12 mouse cellular contexts compared by ENCODE assay signal in the genomic region with DNA sequence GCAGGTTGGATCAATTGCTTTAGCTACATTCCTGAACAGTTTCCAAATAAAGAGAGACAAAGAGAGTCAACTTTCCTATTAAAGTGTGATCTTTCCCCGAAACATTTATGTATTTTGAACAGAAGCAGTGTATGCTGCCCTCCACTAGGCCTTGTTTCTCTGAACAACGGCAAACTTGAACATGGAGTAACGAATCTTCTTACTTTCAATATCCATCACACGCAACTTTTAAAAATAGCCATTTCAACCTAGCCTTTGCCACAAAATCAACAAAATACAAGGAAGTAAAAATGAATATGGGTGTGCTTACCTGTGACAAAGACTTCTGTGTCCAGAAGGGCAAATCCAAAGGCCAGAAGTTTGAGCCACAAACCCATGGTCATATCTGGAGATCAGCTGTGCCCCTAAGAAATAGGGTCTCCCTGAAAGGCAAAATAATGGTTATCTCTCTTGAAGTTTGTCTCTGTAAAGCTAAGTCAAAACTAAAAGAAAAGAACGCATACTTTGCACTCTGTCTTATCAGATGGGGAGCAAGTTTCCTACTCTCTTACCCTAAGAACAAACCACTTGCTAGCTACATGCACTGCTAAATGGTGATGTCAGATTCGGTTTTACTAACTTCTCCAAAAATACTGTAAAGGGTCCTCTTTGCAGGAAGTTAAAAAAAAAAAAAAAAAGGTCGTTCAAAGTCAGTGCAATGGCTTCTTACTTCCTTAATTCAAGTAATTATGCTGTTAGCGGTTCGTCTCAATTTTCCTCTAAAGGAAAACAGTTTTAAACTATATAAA. TPM values are rescaled to one million over a fixed set of nuclear protein-coding genes. Genes with fewer than 3 reads are reported as not detected.
DNase-seq lines count a peak whose midpoint lies in the region; ATAC-seq and TF ChIP-seq lines count a peak whose summit lies in the region.
"Had no signal": no experiment of that assay in that cellular context is flagged by ENCODE, and none has a peak within 500 bp of the region (broad histone marks: within the 10 kb centered on the region; RNA-seq: fewer than 3 reads in every experiment).

No protein-coding gene starts in this region.

- no peak for TF ChIP-seq POLR2A in thymus, adult 2 months (IDR thresholded peaks at IDR 0.05; ENCODE audit: control insufficient read depth, extremely low read depth, insufficient read depth, low read length, poor library complexity)
- TF ChIP-seq POLR2A in bone marrow macrophage, adult 2 months (IDR thresholded peaks at IDR 0.05; ENCODE audit: borderline replicate concordance, low read depth, low read length) = no peak

- no peak for DNase-seq in thymus, adult 2 months
- DNase-seq in thymus, adult 18-20 months = no peak
- peak; percentile 23 for DNase-seq in telencephalon, adult 2 months (ENCODE audit: low read depth, low spot score)
- DNase-seq in hindbrain, embryonic 11.5 days (ENCODE audit: low spot score) = no peak
- DNase-seq: embryo, embryonic 11 days; heart, adult 11 months; lung, embryonic 14.5 days; retina, postnatal 1 day had no signal

- 0 out of 2 replicates have a peak overlapping the region, but pooled peaks have one; percentile 7 for H3K4me2 ChIP-seq in liver, embryonic 16.5 days (ENCODE audit: low read depth, low read length)
- H3K4me2 ChIP-seq in hindbrain, embryonic 11.5 days (replicated peaks; ENCODE audit: low read depth, low read length) = no peak overlapping the region
- H3K4me2 ChIP-seq in forebrain, embryonic 13.5 days = no peak overlapping the region
- H3K4me2 ChIP-seq: lung, embryonic 14.5 days had no signal

- peaks cover 13% of the 10 kb centered on the region; the same call in 1 of the 2 replicates for H3K36me3 ChIP-seq in thymus, adult 2 months (ENCODE audit: control insufficient read depth, insufficient read depth, low read length)
- H3K36me3 ChIP-seq in liver, embryonic 16.5 days (ENCODE audit: control insufficient read depth, insufficient read depth) = no peaks in the 10 kb centered on the region
- no peaks in the 10 kb centered on the region for H3K36me3 ChIP-seq in hindbrain, embryonic 11.5 days (ENCODE audit: control insufficient read depth, insufficient read depth, low read length)
- H3K36me3 ChIP-seq in forebrain, embryonic 13.5 days (ENCODE audit: poor library complexity, severe bottlenecking) = no peaks in the 10 kb centered on the region
- H3K36me3 ChIP-seq: forebrain, embryonic 10.5 days had no signal

- H3K27me3 ChIP-seq in thymus, adult 2 months (ENCODE audit: control insufficient read depth, insufficient read depth, low read length) = no peaks in the 10 kb centered on the region
- H3K27me3 ChIP-seq in liver, embryonic 16.5 days (ENCODE audit: control insufficient read depth, insufficient read depth, low read depth, low read length) = no peaks in the 10 kb centered on the region
- H3K27me3 ChIP-seq in hindbrain, embryonic 11.5 days (ENCODE audit: control insufficient read depth, insufficient read depth, low read length) = no peaks in the 10 kb centered on the region
- no peaks in the 10 kb centered on the region for H3K27me3 ChIP-seq in forebrain, embryonic 13.5 days

- TF ChIP-seq CTCF in thymus, adult 2 months (IDR thresholded peaks at IDR 0.05; ENCODE audit: borderline replicate concordance, control insufficient read depth, extremely low read depth, insufficient read depth, low read length, poor library complexity) = no peak
- no peak for TF ChIP-seq CTCF in bone marrow macrophage, adult 2 months (IDR thresholded peaks at IDR 0.05; ENCODE audit: low read depth, low read length)

- H3K4me3 ChIP-seq in thymus, adult 2 months (ENCODE audit: control insufficient read depth, insufficient read depth, low read length) = peak overlapping the region; percentile 15; the same call in 1 of the 2 replicates
- H3K4me3 ChIP-seq in bone marrow macrophage, adult 2 months (ENCODE audit: insufficient read depth, low read length) = peak overlapping the region; percentile 86
- peak overlapping the region; percentile 38 for H3K4me3 ChIP-seq in liver, embryonic 16.5 days (ENCODE audit: low read depth, low read length)
- no peak overlapping the region for H3K4me3 ChIP-seq in hindbrain, embryonic 11.5 days (ENCODE audit: low read depth, low read length)
- H3K4me3 ChIP-seq in forebrain, embryonic 13.5 days = no peak overlapping the region
- H3K4me3 ChIP-seq: forebrain, embryonic 10.5 days had no signal

- 2% methylated on average over 9 of the region's 9 CpGs for WGBS in thymus, adult 2 months
- 18% methylated on average over 9 of the region's 9 CpGs for WGBS in liver, embryonic 16.5 days (ENCODE audit: insufficient replicate concordance)
- WGBS in hindbrain, embryonic 11.5 days = 86% methylated on average over 9 of the region's 9 CpGs
- WGBS in forebrain, embryonic 13.5 days = 92% methylated on average over 9 of the region's 9 CpGs

- H3K4me1 ChIP-seq in thymus, adult 2 months (replicated peaks; ENCODE audit: control insufficient read depth, insufficient read depth, low read length) = peaks cover 4% of the 10 kb centered on the region; the same call in 1 of the 2 replicates
- peaks cover 20% of the 10 kb centered on the region for H3K4me1 ChIP-seq in bone marrow macrophage, adult 2 months (ENCODE audit: control insufficient read depth, insufficient read depth, low read length)
- H3K4me1 ChIP-seq in liver, embryonic 16.5 days (ENCODE audit: control insufficient read depth, low read depth, low read length) = no peaks in the 10 kb centered on the region
- no peaks in the 10 kb centered on the region for H3K4me1 ChIP-seq in hindbrain, embryonic 11.5 days (replicated peaks; ENCODE audit: control insufficient read depth, insufficient read depth, low read length)
- H3K4me1 ChIP-seq in forebrain, embryonic 13.5 days = no peaks in the 10 kb centered on the region
- H3K4me1 ChIP-seq: forebrain, embryonic 10.5 days had no signal

- H3K9ac ChIP-seq in liver, embryonic 16.5 days (ENCODE audit: low read depth, low read length) = no peak overlapping the region
- no peak overlapping the region for H3K9ac ChIP-seq in hindbrain, embryonic 11.5 days (ENCODE audit: low read depth, low read length)
- no peak overlapping the region for H3K9ac ChIP-seq in forebrain, embryonic 13.5 days
- H3K9ac ChIP-seq: lung, embryonic 14.5 days had no signal

- peak; percentile 41; the same call in 1 of the 2 replicates for ATAC-seq in liver, embryonic 16.5 days (ENCODE audit: low read depth)
- no peak for ATAC-seq in hindbrain, embryonic 11.5 days (ENCODE audit: low FRiP score)
- no peak for ATAC-seq in forebrain, embryonic 13.5 days

- H3K9me3 ChIP-seq in liver, embryonic 16.5 days (replicated peaks; ENCODE audit: control insufficient read depth, low read length) = no peaks in the 10 kb centered on the region
- no peaks in the 10 kb centered on the region for H3K9me3 ChIP-seq in hindbrain, embryonic 11.5 days (ENCODE audit: control insufficient read depth, low read length)
- H3K9me3 ChIP-seq in forebrain, embryonic 13.5 days (replicated peaks) = no peaks in the 10 kb centered on the region
- H3K9me3 ChIP-seq: forebrain, embryonic 10.5 days had no signal

- H3K27ac ChIP-seq in thymus, adult 2 months (ENCODE audit: control insufficient read depth, insufficient read depth, low read length) = peak overlapping the region; percentile 86; the same call in 1 of the 2 replicates
- H3K27ac ChIP-seq in bone marrow macrophage, adult 2 months (ENCODE audit: insufficient read depth, low read depth, low read length) = peak overlapping the region; percentile 97
- H3K27ac ChIP-seq in liver, embryonic 16.5 days (ENCODE audit: low read length) = no peak overlapping the region
- no peak overlapping the region for H3K27ac ChIP-seq in hindbrain, embryonic 11.5 days (ENCODE audit: low read depth, low read length)
- no peak overlapping the region for H3K27ac ChIP-seq in forebrain, embryonic 13.5 days
- H3K27ac ChIP-seq: forebrain, embryonic 10.5 days had no signal

RNA-seq across cellular contexts. Expression of gene Ptprc, which starts 0.6 kb away (rescaled TPM):
- 469 and 490 TPM in 2 replicates for polyA plus RNA-seq in thymus, adult 2 months (2012; rRNA removed)
- 565 and 582 TPM in 2 replicates for polyA plus RNA-seq in bone marrow macrophage, adult 2 months (2012; ENCODE audit: insufficient read depth, insufficient read length, missing spikeins)
- 8.6 and 8.9 TPM in 2 replicates for polyA plus RNA-seq in liver, embryonic 16.5 days (2015; fragmentation: Nextera tagmentation; extraction: Ambion mirVana)
- 1.7 and 2.2 TPM in 2 replicates for polyA plus RNA-seq in hindbrain, embryonic 11.5 days (2014; fragmentation: Nextera tagmentation; extraction: Ambion mirVana)
- 0.43 and 0.98 TPM in 2 replicates for polyA plus RNA-seq in forebrain, embryonic 13.5 days (2015; fragmentation: Nextera tagmentation; extraction: Ambion mirVana)

Comparison
In these comparisons a context has a peak if more than half of its experiments do, and no peak if none do; other contexts are left out.
1. H3K27ac ChIP-seq: peak in thymus, adult 2 months (single experiment) and bone marrow macrophage, adult 2 months (single experiment); none in liver, embryonic 16.5 days (single experiment), hindbrain, embryonic 11.5 days (single experiment) and forebrain, embryonic 13.5 days (single experiment).
2. H3K4me3 ChIP-seq: peak in thymus, adult 2 months (single experiment), bone marrow macrophage, adult 2 months (single experiment) and liver, embryonic 16.5 days (single experiment); none in hindbrain, embryonic 11.5 days (single experiment) and forebrain, embryonic 13.5 days (single experiment).
3. RNA of gene Ptprc, which starts 0.6 kb away (polyA plus RNA-seq): 565 to 582 TPM in bone marrow macrophage, adult 2 months and 469 to 490 TPM in thymus, adult 2 months; 8.6 to 8.9 TPM in liver, embryonic 16.5 days, 1.7 to 2.2 TPM in hindbrain, embryonic 11.5 days and 0.43 to 0.98 TPM in forebrain, embryonic 13.5 days; every median in the first group is over 10 times any median in the second.